Mouse (Mus musculus) stomach, embryonic 14.5 days (tissue): ENCODE data around the gene Cox19. TPM values are rescaled to one million over a fixed set of nuclear protein-coding genes. Genes with fewer than 3 reads are reported as not detected.

Experiments used
- ATAC-seq: fragments of 200-750 bp; cut with Nextera tagmentation; 2 replicates; pipeline ENCODE4 v1.8.0; 2017; ENCODE audit warnings: low read depth, moderate TSS enrichment; ENCODE audit not compliant: insufficient number of reproducible peaks, insufficient read depth, low FRiP score
- H3K27ac ChIP-seq: fragments of 300-500 bp; sonication (generic); 2 replicates; pipeline ENCODE4 v1.5.1; 2014; ENCODE audit warnings: mild to moderate bottlenecking, low read length, moderate library complexity, mixed read lengths
- H3K27me3 ChIP-seq: fragments of 300-500 bp; sonication (generic); 2 replicates; pipeline ENCODE4 v1.6.1; 2014; ENCODE audit warnings: low read length, control low read depth, mixed read lengths; ENCODE audit not compliant: control insufficient read depth, insufficient read depth
- H3K36me3 ChIP-seq: fragments of 300-500 bp; sonication (generic); 2 replicates; pipeline ENCODE4 v1.6.1; 2014; ENCODE audit warnings: mild to moderate bottlenecking, control low read depth, low read length, moderate library complexity, mixed read lengths; ENCODE audit not compliant: control insufficient read depth, insufficient read depth
- H3K4me1 ChIP-seq: fragments of 300-500 bp; sonication (generic); 2 replicates; pipeline ENCODE4 v1.6.1; 2014; ENCODE audit warnings: low read length, control low read depth, mixed read lengths; ENCODE audit not compliant: control insufficient read depth, insufficient read depth
- H3K4me2 ChIP-seq: fragments of 300-500 bp; sonication (generic); replicated peaks from 2 replicates; pipeline ENCODE4 v1.6.1; 2014; ENCODE audit warnings: low read depth, low read length, control low read depth
- H3K4me3 ChIP-seq: fragments of 300-500 bp; sonication (generic); 2 replicates; pipeline ENCODE4 v1.5.1; 2014; ENCODE audit warnings: low read depth, low read length, control low read depth
- H3K9ac ChIP-seq: fragments of 300-500 bp; sonication (generic); replicated peaks from 2 replicates; pipeline ENCODE4 v1.6.1; 2014; ENCODE audit warnings: low read depth, mild to moderate bottlenecking, control low read depth, low read length, moderate library complexity, mixed read lengths
- H3K9me3 ChIP-seq: fragments of 300-500 bp; sonication (generic); 2 replicates; pipeline ENCODE4 v1.6.1; 2016; ENCODE audit warnings: low read depth, low read length, control low read depth; ENCODE audit not compliant: control insufficient read depth
- WGBS: fragments of 180-500 bp; shearing (Covaris S2); extraction: QIAGEN DNeasy Blood & Tissue Kit; methylation state at CpG from one replicate; pipeline ENCODE4 v1.1.7; 2014; 5-methylcytosine and 5-hydroxymethylcytosine counted together
- microRNA counts: library from miRNA; unstranded; fragments of <30 nt; microRNA quantifications from one replicate; lab custom pipeline; 2016
- microRNA-seq: library from miRNA; unstranded; fragments of <30 nt; microRNA quantifications from one replicate; pipeline ENCODE4, GENCODE M21; 2016
- polyA plus RNA-seq: library from polyadenylated mRNA; unstranded; fragments of >200 nt; fragmentation: Nextera tagmentation; extraction: Ambion mirVana; gene quantifications from 2 replicates; pipeline ENCODE4 v1.2.1, GENCODE M21; 2014

The Cox19 gene
- polyA plus RNA-seq, 1 experiment from 2014 or later = 120 TPM

- 75% methylated on average over 2 of the region's 2 CpGs for WGBS
These were observed 57.1 kb downstream of the Cox19 start for GRCm38 (mm10) chr5:139294089-139294488.

DNA sequence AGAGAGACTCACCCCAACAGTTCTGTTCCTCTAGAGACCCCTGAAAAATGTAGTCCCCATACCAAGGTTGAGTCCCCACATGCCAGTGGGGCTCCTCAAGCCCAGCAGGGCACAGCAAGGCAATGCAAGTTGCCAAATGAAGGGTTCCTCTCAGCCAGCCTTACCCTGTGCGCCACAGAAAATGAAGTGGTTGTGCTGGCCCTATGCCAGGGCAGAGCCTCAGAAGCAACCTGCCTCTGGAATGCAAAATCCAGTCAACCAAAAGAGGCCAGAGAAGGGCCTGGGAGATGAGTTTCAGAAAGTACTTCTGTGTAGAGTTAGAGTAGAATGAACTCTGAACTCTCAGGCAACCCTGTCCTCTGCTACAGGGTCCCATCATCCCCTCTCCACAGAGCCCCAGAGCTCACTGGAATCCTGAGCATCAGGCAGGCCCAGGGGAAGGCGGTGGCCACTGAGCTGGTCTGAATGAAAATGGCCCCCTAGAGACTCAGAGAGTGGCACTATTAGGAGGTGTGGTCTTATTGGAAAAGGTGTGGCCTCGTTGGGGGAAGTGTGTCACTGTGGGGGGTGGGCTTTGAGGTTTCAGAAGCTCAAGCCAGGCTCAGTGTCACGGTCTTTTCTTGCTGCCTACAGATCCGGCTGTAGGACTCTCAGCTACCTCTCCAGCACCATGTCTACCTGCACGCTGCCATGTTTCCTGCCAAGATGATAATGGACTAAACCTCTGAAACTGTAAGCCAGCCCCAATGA, 59.2 kb downstream of the Cox19 start:
- no peak overlapping the region for H3K9ac ChIP-seq
- H3K9me3 ChIP-seq = no peaks in the 10 kb centered on the region
- no peak overlapping the region for H3K27ac ChIP-seq
- peaks cover 2% of the 10 kb centered on the region; the same call in 1 of the 2 replicates for H3K4me1 ChIP-seq
- no peaks in the 10 kb centered on the region for H3K27me3 ChIP-seq
- WGBS = 70% methylated on average over 6 of the region's 6 CpGs
- ATAC-seq = no peak
- H3K4me3 ChIP-seq = no peak overlapping the region
- no peak overlapping the region for H3K4me2 ChIP-seq
- no peaks in the 10 kb centered on the region for H3K36me3 ChIP-seq

More at GRCm38 (mm10) chr5:139294089-139294488, 57.1 kb downstream of the Cox19 start:
- Histone ChIP-seq H3K9me3 (no peaks in the 10 kb centered on the region), H3K4me1 (no peaks in the 10 kb centered on the region), H3K27me3 (no peaks in the 10 kb centered on the region), H3K27ac (no peak overlapping the region), H3K9ac (no peak overlapping the region), H3K4me3 (no peak overlapping the region), H3K4me2 (no peak overlapping the region), H3K36me3 (no peaks in the 10 kb centered on the region)
- ATAC-seq = no peak

- no peak overlapping the region for H3K9ac ChIP-seq
- no peak overlapping the region for H3K4me2 ChIP-seq
- no peaks in the 10 kb centered on the region for H3K27me3 ChIP-seq
- peaks cover 10% of the 10 kb centered on the region; the same call in 1 of the 2 replicates for H3K4me1 ChIP-seq
- no peak overlapping the region for H3K4me3 ChIP-seq
- 80% methylated on average over 12 of the region's 12 CpGs for WGBS
- H3K27ac ChIP-seq = no peak overlapping the region
- no peaks in the 10 kb centered on the region for H3K36me3 ChIP-seq
- no peaks in the 10 kb centered on the region for H3K9me3 ChIP-seq
- ATAC-seq = no peak
These were observed 60.6 kb downstream of the Cox19 start for GRCm38 (mm10) chr5:139290467-139291259.

DNA sequence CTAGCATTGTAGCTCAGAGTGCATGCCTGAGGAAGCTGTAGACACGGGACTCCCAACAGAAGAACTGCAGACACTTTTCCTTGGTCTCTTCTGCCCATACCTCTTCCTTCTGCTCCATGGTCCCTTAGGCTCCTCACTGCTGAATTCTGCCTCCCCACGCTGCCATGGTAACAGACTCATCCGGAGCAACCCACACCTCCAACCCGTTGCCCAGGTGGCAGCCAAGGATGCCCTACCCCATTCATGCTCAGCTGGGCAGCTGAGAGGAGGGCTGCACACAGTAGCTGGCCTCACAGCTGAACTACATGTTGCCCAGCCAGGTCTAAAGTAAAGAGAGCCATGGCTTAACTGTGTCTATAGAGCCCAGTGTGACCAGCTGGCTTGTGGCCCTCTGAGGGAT, 62.6 kb downstream of the Cox19 start:
- H3K4me1 ChIP-seq = peaks cover 10% of the 10 kb centered on the region; the same call in 1 of the 2 replicates
- 78% methylated on average over 4 of the region's 4 CpGs for WGBS
- no peak overlapping the region for H3K4me2 ChIP-seq
- no peak for ATAC-seq
- H3K36me3 ChIP-seq = no peaks in the 10 kb centered on the region
- no peaks in the 10 kb centered on the region for H3K9me3 ChIP-seq
- H3K4me3 ChIP-seq = no peak overlapping the region
- H3K27ac ChIP-seq = no peak overlapping the region
- H3K9ac ChIP-seq = no peak overlapping the region
- no peaks in the 10 kb centered on the region for H3K27me3 ChIP-seq

- Histone ChIP-seq H3K27me3 (no peaks in the 10 kb centered on the region), H3K4me3 (no peak overlapping the region), H3K9me3 (no peaks in the 10 kb centered on the region), H3K27ac (no peak overlapping the region), H3K4me1 (peaks cover 10% of the 10 kb centered on the region; the same call in 1 of the 2 replicates), H3K36me3 (no peaks in the 10 kb centered on the region), H3K9ac (no peak overlapping the region), H3K4me2 (no peak overlapping the region)
- no peak for ATAC-seq
- 89% methylated on average over 4 of the region's 4 CpGs for WGBS
These were observed 63.4 kb downstream of the Cox19 start for GRCm38 (mm10) chr5:139287787-139288186.

DNA sequence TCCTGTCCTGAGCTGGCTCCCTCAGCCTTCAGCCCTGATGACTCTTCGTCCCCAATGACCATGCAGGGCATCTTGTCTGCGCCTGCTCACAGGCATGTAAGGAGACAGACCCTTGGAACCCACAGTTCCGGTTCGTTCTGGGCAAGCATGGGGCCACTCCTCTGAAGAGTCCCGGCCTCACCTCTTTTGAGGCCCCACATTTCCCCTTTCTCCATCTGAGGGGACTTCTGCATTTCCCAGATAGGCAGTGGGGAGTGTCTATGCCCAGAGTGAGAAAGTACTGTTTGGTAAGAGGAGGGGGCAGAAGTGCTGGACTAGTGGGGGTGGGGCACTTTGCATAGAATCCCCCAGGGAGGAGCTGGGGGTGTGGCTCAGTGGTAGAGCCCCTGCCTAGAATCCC, 64.1 kb downstream of the Cox19 start:
- Histone ChIP-seq H3K9ac (no peak overlapping the region), H3K27ac (no peak overlapping the region), H3K4me1 (peaks cover 10% of the 10 kb centered on the region; the same call in 1 of the 2 replicates), H3K4me2 (no peak overlapping the region), H3K27me3 (no peaks in the 10 kb centered on the region), H3K4me3 (no peak overlapping the region), H3K36me3 (no peaks in the 10 kb centered on the region), H3K9me3 (no peaks in the 10 kb centered on the region)
- 82% methylated on average over 5 of the region's 5 CpGs for WGBS
- ATAC-seq = no peak

MicroRNA genes within 50 kb of the gene (microRNA counts, 519-probe panel; counts per million panel counts)
- microRNA mmu-miR-339-3p (lab: Ali Mortazavi, UCI) (not detected), microRNA mmu-miR-339-5p (lab: Ali Mortazavi, UCI) (not detected)

Small RNA genes within 50 kb of the gene (microRNA-seq; reads per million reads assigned to microRNA genes)
- 411 reads per million, percentile 63 among the genes with 10 or more reads in this experiment for gene Mir339

Other genes with a start within 250 kb of the Cox19 start
- 19.5 and 20.1 TPM in 2 replicates for gene Prkar1b, start 201.4 kb downstream of the Cox19 start, polyA plus RNA-seq
- 6.4 TPM in 2 replicates for gene Dnaaf5, start 201.2 kb downstream of the Cox19 start, polyA plus RNA-seq
- gene Sun1, start 150.8 kb downstream of the Cox19 start, polyA plus RNA-seq = 60.2 and 66.6 TPM in 2 replicates
- 149 and 151 TPM in 2 replicates for gene Get4, start 99.1 kb downstream of the Cox19 start, polyA plus RNA-seq
- gene Adap1, start 25.8 kb downstream of the Cox19 start, polyA plus RNA-seq = 2.2 and 2.3 TPM in 2 replicates
- gene Cyp2w1, start 1.2 kb upstream of the Cox19 start, polyA plus RNA-seq = 6.3 and 6.8 TPM in 2 replicates
- 1.3 and 1.5 TPM in 2 replicates for gene Gpr146, start 26.3 kb upstream of the Cox19 start, polyA plus RNA-seq
- 0.48 and 1.3 TPM in 2 replicates for gene C130050O18Rik, start 53.9 kb upstream of the Cox19 start, polyA plus RNA-seq
- 3.3 TPM in 2 replicates for gene Gper1, start 71.7 kb upstream of the Cox19 start, polyA plus RNA-seq
- gene 3110082I17Rik, start 109.1 kb upstream of the Cox19 start, polyA plus RNA-seq = 37.6 and 37.7 TPM in 2 replicates
- 5.8 and 6.9 TPM in 2 replicates for gene Zfand2a, start 133.1 kb upstream of the Cox19 start, polyA plus RNA-seq
- gene Uncx, start 192.1 kb upstream of the Cox19 start, polyA plus RNA-seq = not detected in 2 replicates